Mouse (Mus musculus) gonadal fat pad, adult 2 months (tissue): ENCODE results near the gene Evx2. TPM values are rescaled to one million over a fixed set of nuclear protein-coding genes. Genes with fewer than 3 reads are reported as not detected.

ENCODE experiments used
- DNase-seq: peaks from one replicate; pipeline ENCODE4 v3.0.0-alpha.2; 2012; ENCODE audit warnings: low read depth
- polyA plus RNA-seq: library from polyadenylated mRNA; depleted of rRNA; stranded (reverse); fragments of >200 nt; gene quantifications from 2 replicates; pipeline ENCODE4 v1.2.3, GENCODE M21; 2012

Evx2 gene
- polyA plus RNA-seq, 1 experiment: not detected

- DNase-seq: no peak
Observed at GRCm38 (mm10) chr2:74695813-74696430, 36.6 kb upstream of the Evx2 start.

GRCm38 (mm10) chr2:74695383-74695782 is 36.0 kb upstream of the Evx2 start:
- no peak for DNase-seq

GRCm38 (mm10) chr2:74694066-74694465 is 34.7 kb upstream of the Evx2 start:
- no peak for DNase-seq

GRCm38 (mm10) chr2:74693432-74693827 is 34.1 kb upstream of the Evx2 start:
- DNase-seq: no peak

- no peak for DNase-seq
Observed at GRCm38 (mm10) chr2:74692808-74693431, 33.6 kb upstream of the Evx2 start.

GRCm38 (mm10) chr2:74691995-74692807 is 32.8 kb upstream of the Evx2 start:
- no peak for DNase-seq

GRCm38 (mm10) chr2:74691022-74691951 is 31.9 kb upstream of the Evx2 start, which contains the start of gene Hoxd10:
Gene Hoxd10 (plus strand): TSS chr2:74691924.
- no peak for DNase-seq

GRCm38 (mm10) chr2:74690338-74690716 is 31.0 kb upstream of the Evx2 start:
- DNase-seq: no peak

GRCm38 (mm10) chr2:74689574-74690337 is 30.4 kb upstream of the Evx2 start:
- no peak for DNase-seq

- no peak for DNase-seq
Observed at GRCm38 (mm10) chr2:74688795-74689573, 29.6 kb upstream of the Evx2 start.

- no peak for DNase-seq
Observed at GRCm38 (mm10) chr2:74687698-74688555, 28.6 kb upstream of the Evx2 start.

- DNase-seq: no peak
Observed at GRCm38 (mm10) chr2:74686988-74687697, 27.8 kb upstream of the Evx2 start.

GRCm38 (mm10) chr2:74686301-74686987 is 27.1 kb upstream of the Evx2 start:
- no peak for DNase-seq

- DNase-seq: no peak
Observed at GRCm38 (mm10) chr2:74685059-74685603, 25.8 kb upstream of the Evx2 start.

- DNase-seq: no peak
Observed at GRCm38 (mm10) chr2:74684106-74684505, 24.7 kb upstream of the Evx2 start.

- no peak for DNase-seq
Observed at GRCm38 (mm10) chr2:74683471-74683951, 24.2 kb upstream of the Evx2 start.

GRCm38 (mm10) chr2:74682796-74683195 is 23.4 kb upstream of the Evx2 start:
- no peak for DNase-seq
